Comparison of ENCODE assay signal across 18 mouse cellular contexts in the genomic region with DNA sequence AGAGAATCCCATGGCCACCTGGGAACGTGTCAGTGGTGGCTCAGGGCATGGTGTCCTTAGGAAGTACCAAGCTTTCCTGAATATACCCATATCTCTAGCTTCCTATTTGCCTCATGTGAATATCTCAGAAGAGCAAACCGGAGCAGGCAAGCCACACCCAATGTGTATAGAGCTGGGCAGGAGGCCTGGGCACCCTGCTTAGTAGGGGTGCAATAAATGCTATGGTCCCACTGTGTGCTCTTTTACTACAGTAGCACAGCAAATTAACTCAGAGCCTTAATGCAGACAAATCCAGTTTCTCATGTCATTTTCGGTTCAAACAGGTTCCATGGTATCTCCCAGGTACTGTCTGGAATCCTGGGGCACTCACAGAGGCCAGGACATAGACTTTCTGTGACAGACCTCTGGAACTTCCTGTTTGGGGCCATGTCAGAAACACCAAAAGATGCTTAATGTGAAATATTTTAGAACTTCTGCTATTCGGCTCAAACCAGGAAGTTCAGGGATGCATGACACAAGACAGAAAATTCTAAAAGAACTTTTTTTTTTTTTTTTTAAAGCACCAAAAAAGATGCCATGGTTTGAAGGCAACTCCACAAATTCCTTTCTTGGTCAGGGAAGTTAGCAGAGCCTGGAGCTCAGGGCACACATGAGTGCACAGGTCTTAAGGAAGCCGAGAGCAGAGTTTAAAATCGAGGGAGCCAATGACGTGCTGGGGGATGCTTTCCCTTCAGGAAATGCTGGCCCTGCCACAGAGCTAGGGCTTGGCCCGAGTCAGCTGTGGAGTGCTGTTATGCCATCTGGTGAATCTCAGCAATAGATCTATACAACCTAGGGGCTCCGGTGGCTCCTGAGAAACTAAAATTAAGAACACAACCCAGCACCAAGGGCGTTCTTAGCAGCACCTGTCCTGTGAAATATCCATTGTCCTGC. TPM values are rescaled to one million over a fixed set of nuclear protein-coding genes. Genes with fewer than 3 reads are reported as not detected.
DNase-seq lines count a peak whose midpoint lies in the region; ATAC-seq and TF ChIP-seq lines count a peak whose summit lies in the region.
"Had no signal": no experiment of that assay in that cellular context is flagged by ENCODE, and none has a peak within 500 bp of the region (broad histone marks: within the 10 kb centered on the region; RNA-seq: fewer than 3 reads in every experiment).

No protein-coding gene starts in this region.

- no peak for TF ChIP-seq EP300 in stomach, postnatal 0 days (optimal IDR thresholded peaks at IDR 0.05)

- H3K9me3 ChIP-seq in stomach, postnatal 0 days (ENCODE audit: control insufficient read depth, low read length) = no peaks in the 10 kb centered on the region
- H3K9me3 ChIP-seq in hindbrain, embryonic 14.5 days (ENCODE audit: control insufficient read depth, low read length) = no peaks in the 10 kb centered on the region
- H3K9me3 ChIP-seq: hindbrain, embryonic 10.5 days; liver, embryonic 13.5 days had no signal

- peak overlapping the region; percentile 91 for H3K27ac ChIP-seq in macrophage
- H3K27ac ChIP-seq in stomach, postnatal 0 days (replicated peaks) = peak overlapping the region; percentile 30; the same call in 1 of the 2 replicates
- no peak overlapping the region for H3K27ac ChIP-seq in gastrocnemius, adult 2 months
- no peak overlapping the region for H3K27ac ChIP-seq in hindbrain, embryonic 14.5 days
- H3K27ac ChIP-seq: hindbrain, embryonic 10.5 days; liver, embryonic 13.5 days had no signal

- no peaks in the 10 kb centered on the region for H3K79me2 ChIP-seq in macrophage (ENCODE audit: inconsistent target)

- DNase-seq in cerebellum, postnatal 14 days = peak; percentile 66 to 70
- no peak for DNase-seq in cerebellum, postnatal 25 days
- peak; percentile 23 for DNase-seq in thymus, postnatal 4 days
- DNase-seq in thymus, postnatal 14 days = no peak
- no peak for DNase-seq in stomach, postnatal 0 days (ENCODE audit: low spot score)
- DNase-seq in gastrocnemius, adult 2 months = no peak
- no peak for DNase-seq in hindbrain, embryonic 14.5 days (ENCODE audit: low spot score)
- DNase-seq: adrenal gland, postnatal 10 days; cerebellum, adult 9-11 months; gastrocnemius, postnatal 14 days; kidney, postnatal 4 days; left cerebral cortex, postnatal 4 days; liver, embryonic 13.5 days; lung, postnatal 36 days had no signal

- H3K4me1 ChIP-seq in stomach, postnatal 0 days (replicated peaks; ENCODE audit: control insufficient read depth, insufficient read depth) = no peaks in the 10 kb centered on the region
- no peaks in the 10 kb centered on the region for H3K4me1 ChIP-seq in hindbrain, embryonic 14.5 days (replicated peaks; ENCODE audit: control insufficient read depth, insufficient read depth, low read length)
- H3K4me1 ChIP-seq: hindbrain, embryonic 10.5 days had no signal

- no peaks in the 10 kb centered on the region for H3K27me3 ChIP-seq in stomach, postnatal 0 days (ENCODE audit: control insufficient read depth, insufficient read depth, low read length)
- no peaks in the 10 kb centered on the region for H3K27me3 ChIP-seq in hindbrain, embryonic 14.5 days (ENCODE audit: control insufficient read depth, insufficient read depth, low read length)
- H3K27me3 ChIP-seq: liver, embryonic 13.5 days had no signal

- intact Hi-C loops in gastrocnemius, adult 2 months (cut with DNase I) = no loop called here

- no peak overlapping the region for H3K9ac ChIP-seq in stomach, postnatal 0 days (ENCODE audit: low read length)
- no peak overlapping the region for H3K9ac ChIP-seq in hindbrain, embryonic 14.5 days
- H3K9ac ChIP-seq: liver, embryonic 13.5 days had no signal

- no peak for TF ChIP-seq CTCF in stomach, postnatal 0 days (IDR thresholded peaks at IDR 0.05; ENCODE audit: low read depth)
- TF ChIP-seq CTCF in gastrocnemius, adult 2 months (IDR thresholded peaks at IDR 0.05) = no peak

- 26% methylated on average over 10 of the region's 10 CpGs for WGBS in macrophage (ENCODE audit: missing documents)
- WGBS in stomach, postnatal 0 days = 65% methylated on average over 10 of the region's 10 CpGs
- 65% methylated on average over 10 of the region's 10 CpGs for WGBS in hindbrain, embryonic 14.5 days

- no peak overlapping the region for H3K4me2 ChIP-seq in stomach, postnatal 0 days (replicated peaks; ENCODE audit: low read depth)
- no peak overlapping the region for H3K4me2 ChIP-seq in hindbrain, embryonic 14.5 days (replicated peaks)
- H3K4me2 ChIP-seq: liver, embryonic 13.5 days had no signal

- no peaks in the 10 kb centered on the region for H3K36me3 ChIP-seq in macrophage (ENCODE audit: inconsistent target)
- H3K36me3 ChIP-seq in stomach, postnatal 0 days (ENCODE audit: control insufficient read depth, insufficient read depth, low read length) = no peaks in the 10 kb centered on the region
- no peaks in the 10 kb centered on the region for H3K36me3 ChIP-seq in hindbrain, embryonic 14.5 days (replicated peaks; ENCODE audit: control insufficient read depth, insufficient read depth)
- H3K36me3 ChIP-seq: hindbrain, embryonic 10.5 days; liver, embryonic 13.5 days had no signal

- no peak overlapping the region for H3K4me3 ChIP-seq in macrophage (ENCODE audit: inconsistent target)
- H3K4me3 ChIP-seq in stomach, postnatal 0 days (ENCODE audit: low read depth, low read length) = no peak overlapping the region
- H3K4me3 ChIP-seq in gastrocnemius, adult 2 months = no peak overlapping the region
- H3K4me3 ChIP-seq in hindbrain, embryonic 14.5 days (replicated peaks; ENCODE audit: low read length) = no peak overlapping the region
- H3K4me3 ChIP-seq: hindbrain, embryonic 10.5 days; liver, embryonic 13.5 days had no signal

- no peak; the same call in 1 of the 2 replicates for ATAC-seq in stomach, postnatal 0 days (ENCODE audit: low FRiP score, low TSS enrichment)
- no peak for ATAC-seq in hindbrain, embryonic 14.5 days (ENCODE audit: low FRiP score)
- ATAC-seq: inflammation-experienced regulatory T-cells, adult 6 months; midbrain, embryonic 16.5 days had no signal

RNA-seq across cellular contexts. Expression of gene D10Jhu81e, which starts 20.5 kb away (rescaled TPM):
- 10 to 100 TPM in 18 of 26 experiments, 1 to 10 TPM in 8; 4.3 to 35.5 (median 13.3) TPM for total RNA-seq in macrophage (2018; cell fraction: chromatin; rRNA removed)
- total RNA-seq in macrophage (2018; cell fraction: cytosol; rRNA removed) = 10 to 100 TPM; 20.5 to 40.4 (median 29.0) TPM
- total RNA-seq in macrophage (2018; cell fraction: nucleus; rRNA removed) = 10 to 100 TPM in 20 of 26 experiments, 1 to 10 TPM in 6; 8.2 to 30.6 (median 14.0) TPM
- polyA plus RNA-seq in macrophage (2018) = 30.3 to 37.8 TPM (median 37.5 TPM) in 3 replicates
- 28.4 and 33.9 TPM in 2 replicates for polyA plus RNA-seq in stomach, postnatal 0 days (2015; fragmentation: Nextera tagmentation; extraction: Ambion mirVana)
- 100 to 1,000 TPM; 231 to 289 TPM for total RNA-seq in gastrocnemius, adult 2 months (2021)
- 17.3 and 22.0 TPM in 2 replicates for polyA plus RNA-seq in hindbrain, embryonic 14.5 days (2014; fragmentation: Nextera tagmentation; extraction: Ambion mirVana)

RNA-seq across cellular contexts. Expression of gene Pwp2, which starts 35.8 kb away (rescaled TPM):
- 10 to 100 TPM in 7 of 26 experiments, 1 to 10 TPM in 19; 4.7 to 16.1 (median 8.9) TPM for total RNA-seq in macrophage (2018; cell fraction: chromatin; rRNA removed)
- total RNA-seq in macrophage (2018; cell fraction: cytosol; rRNA removed) = 1 to 10 TPM; 4.1 to 9.0 (median 6.9) TPM
- total RNA-seq in macrophage (2018; cell fraction: nucleus; rRNA removed) = 10 to 100 TPM in 4 of 26 experiments, 1 to 10 TPM in 22; 4.4 to 17.7 (median 7.3) TPM
- 6.1 to 17.2 TPM (median 6.1 TPM) in 3 replicates for polyA plus RNA-seq in macrophage (2018)
- 6.2 and 7.1 TPM in 2 replicates for polyA plus RNA-seq in stomach, postnatal 0 days (2015; fragmentation: Nextera tagmentation; extraction: Ambion mirVana)
- total RNA-seq in gastrocnemius, adult 2 months (2021) = 10 to 100 TPM; 10.7 to 11.0 TPM
- 13.5 and 15.8 TPM in 2 replicates for polyA plus RNA-seq in hindbrain, embryonic 14.5 days (2014; fragmentation: Nextera tagmentation; extraction: Ambion mirVana)

Comparison
In these comparisons a context has a peak if more than half of its experiments do, and no peak if none do; other contexts are left out.
1. DNase-seq: peak in cerebellum, postnatal 14 days (2 of 2) and thymus, postnatal 4 days (single experiment); none in cerebellum, postnatal 25 days (0 of 2), thymus, postnatal 14 days (single experiment), stomach, postnatal 0 days (single experiment), gastrocnemius, adult 2 months (single experiment) and hindbrain, embryonic 14.5 days (single experiment).
2. H3K27ac ChIP-seq: peak in macrophage (single experiment) and stomach, postnatal 0 days (single experiment); none in gastrocnemius, adult 2 months (single experiment) and hindbrain, embryonic 14.5 days (single experiment).